Mouse (Mus musculus) midbrain, embryonic 10.5 days (tissue): ENCODE data around the gene Plcb3. TPM values are rescaled to one million over a fixed set of nuclear protein-coding genes. Genes with fewer than 3 reads are reported as not detected.
A peak's percentile ranks its signal among the peaks of the same experiment; 100 is the strongest.
"Not testable (repeated sequence)": the region's sequence is repeated elsewhere in the genome, so short reads cannot be mapped to it uniquely, and the experiment has no call there.

Experiments used
- DNase-seq: peaks from one replicate; pipeline ENCODE4 v3.0.0-alpha.2; 2017; ENCODE audit warnings: low spot score
- H3K27ac ChIP-seq: fragments of 300-500 bp; sonication (generic); replicated peaks from 2 replicates; pipeline ENCODE4 v1.5.1; 2016; ENCODE audit warnings: mild to moderate bottlenecking
- H3K27me3 ChIP-seq: fragments of 300-500 bp; sonication (generic); 2 replicates; pipeline ENCODE4 v1.6.1; 2016; ENCODE audit warnings: low read depth, mild to moderate bottlenecking; ENCODE audit not compliant: poor library complexity, severe bottlenecking
- H3K36me3 ChIP-seq: fragments of 300-500 bp; sonication (generic); 2 replicates; pipeline ENCODE4 v1.6.1; 2016; ENCODE audit warnings: mild to moderate bottlenecking, moderate library complexity
- H3K4me1 ChIP-seq: fragments of 300-500 bp; sonication (generic); 2 replicates; pipeline ENCODE4 v1.6.1; 2016
- H3K4me3 ChIP-seq: fragments of 300-500 bp; sonication (generic); 2 replicates; pipeline ENCODE4 v1.5.1; 2016; ENCODE audit warnings: mild to moderate bottlenecking, moderate library complexity
- H3K9me3 ChIP-seq: fragments of 300-500 bp; sonication (generic); replicated peaks from 2 replicates; pipeline ENCODE4 v1.6.1; 2016; ENCODE audit warnings: mild to moderate bottlenecking
- WGBS: fragments of 180-500 bp; shearing (Covaris S2); methylation state at CpG from one replicate; pipeline ENCODE4 v1.1.7; 2016; 5-methylcytosine and 5-hydroxymethylcytosine counted together
- polyA plus RNA-seq: library from polyadenylated mRNA; unstranded; fragments of >200 nt; fragmentation: Nextera tagmentation; extraction: Ambion mirVana; gene quantifications from 2 replicates; pipeline ENCODE4 v1.2.1, GENCODE M21; 2016

Gene Plcb3
- polyA plus RNA-seq, 1 experiment from 2014 or later: 22.4 TPM

DNA sequence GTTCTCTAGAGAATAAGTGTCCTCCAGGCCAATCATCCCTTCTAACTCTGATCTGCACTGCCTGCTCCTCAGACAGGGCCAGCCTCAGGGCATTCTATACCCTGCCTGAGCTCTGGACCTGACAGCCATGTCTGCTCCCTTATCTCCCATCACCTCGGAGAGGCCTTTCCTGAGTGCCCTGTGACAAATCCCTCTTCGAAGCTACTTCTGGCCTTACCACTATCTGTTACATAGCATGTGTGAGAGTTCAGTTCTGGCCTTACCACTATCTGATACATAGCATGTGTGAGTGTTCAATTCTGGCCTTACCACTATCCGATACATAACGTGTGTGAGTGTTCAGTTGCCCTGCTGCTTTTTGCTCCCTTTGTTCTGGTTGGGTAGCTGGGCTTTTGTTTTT is 61.0 kb downstream of the Plcb3 start:
- 84% methylated on average over 4 of the region's 4 CpGs for WGBS
- H3K9me3 ChIP-seq: no peaks in the 10 kb centered on the region
- H3K4me3 ChIP-seq: no peak overlapping the region
- no peak overlapping the region for H3K27ac ChIP-seq
- peaks cover 34% of the 10 kb centered on the region for H3K36me3 ChIP-seq
- H3K27me3 ChIP-seq: no peaks in the 10 kb centered on the region
- DNase-seq: no peak
- peaks cover 22% of the 10 kb centered on the region for H3K4me1 ChIP-seq

GRCm38 (mm10) chr19:6914540-6914939 is 61.7 kb downstream of the Plcb3 start:
- no peak overlapping the region for H3K27ac ChIP-seq
- H3K9me3 ChIP-seq: no peaks in the 10 kb centered on the region
- no peaks in the 10 kb centered on the region for H3K27me3 ChIP-seq
- H3K36me3 ChIP-seq: peaks cover 34% of the 10 kb centered on the region
- no peak overlapping the region for H3K4me3 ChIP-seq
- peaks cover 15% of the 10 kb centered on the region for H3K4me1 ChIP-seq
- DNase-seq: no peak
- 93% methylated on average over 9 of the region's 9 CpGs for WGBS

GRCm38 (mm10) chr19:6913991-6914390 is 62.3 kb downstream of the Plcb3 start:
- Histone ChIP-seq H3K4me1 (peaks cover 19% of the 10 kb centered on the region), H3K4me3 (no peak overlapping the region), H3K9me3 (no peaks in the 10 kb centered on the region), H3K36me3 (peaks cover 34% of the 10 kb centered on the region), H3K27ac (no peak overlapping the region), H3K27me3 (no peaks in the 10 kb centered on the region)
- no peak for DNase-seq
- WGBS: 85% methylated on average over 11 of the region's 11 CpGs

DNA sequence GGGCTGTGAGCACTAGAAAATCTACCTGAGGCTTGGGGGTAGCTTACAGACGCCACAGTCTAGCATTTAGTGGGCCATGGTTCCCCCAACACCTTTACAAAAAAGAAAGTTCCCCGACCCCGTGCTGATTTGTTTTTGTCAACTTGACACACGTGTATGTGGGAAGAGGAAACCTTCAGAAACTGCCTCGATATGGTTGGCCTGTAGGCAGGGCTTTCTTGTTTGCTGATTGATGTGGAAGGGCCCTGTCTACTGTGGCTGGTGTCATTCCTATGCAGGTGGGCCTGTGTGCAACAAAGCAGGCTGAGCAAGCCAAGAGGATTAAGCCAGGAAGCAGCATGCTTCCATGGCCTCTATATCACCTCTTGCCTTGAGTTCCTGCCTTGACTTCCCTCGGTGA is 63.2 kb downstream of the Plcb3 start:
- Histone ChIP-seq H3K9me3 (no peaks in the 10 kb centered on the region), H3K4me1 (peaks cover 28% of the 10 kb centered on the region), H3K36me3 (peaks cover 34% of the 10 kb centered on the region), H3K27me3 (no peaks in the 10 kb centered on the region), H3K4me3 (no peak overlapping the region), H3K27ac (no peak overlapping the region)
- WGBS: 92% methylated on average over 6 of the region's 6 CpGs
- DNase-seq: no peak

GRCm38 (mm10) chr19:6912205-6912970 is 63.9 kb downstream of the Plcb3 start:
- H3K4me3 ChIP-seq: peak overlapping the region; percentile 2; the same call in 1 of the 2 replicates
- DNase-seq: no peak
- H3K27ac ChIP-seq: no peak overlapping the region
- 93% methylated on average over 15 of the region's 15 CpGs for WGBS
- no peaks in the 10 kb centered on the region for H3K27me3 ChIP-seq
- H3K36me3 ChIP-seq: peaks cover 35% of the 10 kb centered on the region
- H3K9me3 ChIP-seq: no peaks in the 10 kb centered on the region
- peaks cover 34% of the 10 kb centered on the region for H3K4me1 ChIP-seq

- Histone ChIP-seq H3K27me3 (no peaks in the 10 kb centered on the region), H3K4me3 (peak overlapping the region; percentile 82), H3K27ac (no peak overlapping the region), H3K36me3 (peaks cover 45% of the 10 kb centered on the region), H3K9me3 (no peaks in the 10 kb centered on the region), H3K4me1 (peaks cover 34% of the 10 kb centered on the region)
- WGBS: 78% methylated on average over 19 of the region's 19 CpGs
- DNase-seq: no peak
Observed at GRCm38 (mm10) chr19:6911101-6912074, 64.9 kb downstream of the Plcb3 start.

GRCm38 (mm10) chr19:6910306-6910705 is 66.0 kb downstream of the Plcb3 start:
- peak; percentile 43 for DNase-seq
- Histone ChIP-seq H3K36me3 (peaks cover 54% of the 10 kb centered on the region), H3K27ac (peak overlapping the region; percentile 90), H3K4me1 (peaks cover 34% of the 10 kb centered on the region), H3K4me3 (peak overlapping the region; percentile 82)
- not testable (repeated sequence) for H3K27me3 ChIP-seq, H3K9me3 ChIP-seq
- WGBS: under 1% methylated on average over 29 of the region's 30 CpGs

GRCm38 (mm10) chr19:6909507-6910289 is 66.6 kb downstream of the Plcb3 start, which contains the start of the genes Trmt112 and Prdx5:
Gene Trmt112, plus strand, starts transcription at chr19:6909698.
Gene Prdx5, minus strand, starts transcription at chr19:6910106.
- peaks cover 60% of the 10 kb centered on the region for H3K36me3 ChIP-seq

GRCm38 (mm10) chr19:6909021-6909420 is 67.2 kb downstream of the Plcb3 start:
- H3K4me1 ChIP-seq: peaks cover 34% of the 10 kb centered on the region
- no peaks in the 10 kb centered on the region for H3K27me3 ChIP-seq
- 14% methylated on average over 11 of the region's 11 CpGs for WGBS
- peaks cover 64% of the 10 kb centered on the region for H3K36me3 ChIP-seq
- DNase-seq: no peak
- H3K4me3 ChIP-seq: peak overlapping the region; percentile 82
- H3K9me3 ChIP-seq: no peaks in the 10 kb centered on the region
- peak overlapping the region; percentile 90 for H3K27ac ChIP-seq

More at GRCm38 (mm10) chr19:6909507-6910289, 66.6 kb downstream of the Plcb3 start, which contains the start of the genes Trmt112 and Prdx5:
- Histone ChIP-seq H3K9me3 (no peaks in the 10 kb centered on the region), H3K27ac (peak within 1 kb of the TSS; percentile 90), H3K4me1 (peaks cover 34% of the 10 kb centered on the region), H3K4me3 (peak within 1 kb of the TSS; percentile 82), H3K27me3 (no peaks in the 10 kb centered on the region)
- under 1% methylated on average over 65 of the region's 65 CpGs for WGBS
- peak; percentile 93 for DNase-seq

DNA sequence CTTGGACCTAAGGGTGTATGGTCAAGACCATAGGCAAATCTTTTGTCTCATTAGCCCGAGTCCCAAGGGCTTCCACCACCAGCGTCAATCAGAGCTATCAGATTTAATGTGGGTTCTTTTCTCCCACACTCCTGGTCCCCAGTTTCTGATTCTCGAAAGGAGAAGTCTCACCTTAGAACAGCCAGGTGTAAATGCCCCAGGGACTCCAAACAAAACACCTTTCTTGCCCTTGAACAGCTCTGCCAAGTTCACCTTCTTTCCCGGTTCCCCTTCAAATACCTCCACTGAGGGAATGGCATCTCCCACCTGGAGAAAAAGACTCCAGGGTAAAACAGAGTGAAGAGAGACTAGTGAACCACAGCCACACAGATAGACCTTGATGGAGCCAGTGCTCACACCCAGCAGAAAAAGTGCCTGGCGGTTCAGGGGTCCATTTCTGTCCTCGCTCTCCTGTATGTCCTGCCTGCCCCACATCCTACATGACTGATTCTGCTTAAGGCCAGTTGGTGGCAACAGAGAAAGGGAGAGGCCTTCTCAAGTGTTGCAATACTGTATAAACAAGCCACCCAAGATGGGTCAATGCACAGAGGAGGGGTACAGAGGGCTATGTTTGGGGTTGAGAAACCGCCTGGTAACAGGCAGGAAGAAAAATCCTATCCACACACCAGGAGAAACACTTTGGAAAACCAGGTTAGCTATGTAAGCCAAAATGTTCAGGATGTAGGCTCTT is 68.3 kb downstream of the Plcb3 start:
- WGBS: 88% methylated on average over 7 of the region's 7 CpGs
- peaks cover 34% of the 10 kb centered on the region for H3K4me1 ChIP-seq
- H3K27ac ChIP-seq: no peak overlapping the region
- H3K27me3 ChIP-seq: no peaks in the 10 kb centered on the region
- H3K9me3 ChIP-seq: no peaks in the 10 kb centered on the region
- H3K36me3 ChIP-seq: peaks cover 57% of the 10 kb centered on the region
- H3K4me3 ChIP-seq: peak overlapping the region; percentile 82
- DNase-seq: no peak

DNA sequence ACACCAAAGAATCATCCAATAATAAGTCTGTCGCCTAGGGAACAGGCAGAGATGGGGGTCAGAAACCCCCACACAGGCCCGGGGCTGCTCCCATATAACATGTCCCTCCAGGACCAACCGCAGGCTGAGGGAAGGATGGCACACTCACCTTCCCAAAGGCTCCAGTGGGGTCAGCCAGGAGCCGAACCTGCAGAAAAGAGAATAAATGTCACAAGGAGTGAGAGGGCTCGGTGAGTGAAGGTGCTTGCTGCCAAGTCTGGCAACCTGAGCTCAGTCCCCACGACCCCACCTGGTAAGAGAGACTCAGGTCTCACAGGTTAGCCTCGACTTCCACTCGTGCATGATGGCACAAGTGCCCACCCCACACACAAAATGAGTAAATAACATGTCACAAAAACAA is 69.2 kb downstream of the Plcb3 start:
- 92% methylated on average over 8 of the region's 8 CpGs for WGBS
- Histone ChIP-seq H3K27me3 (no peaks in the 10 kb centered on the region), H3K4me3 (no peak overlapping the region), H3K36me3 (peaks cover 48% of the 10 kb centered on the region), H3K9me3 (no peaks in the 10 kb centered on the region), H3K4me1 (peaks cover 34% of the 10 kb centered on the region), H3K27ac (no peak overlapping the region)
- DNase-seq: no peak
